Mouse (Mus musculus) heart, embryonic 15.5 days (tissue): ENCODE results near the gene Zfp955a. TPM values are rescaled to one million over a fixed set of nuclear protein-coding genes. Genes with fewer than 3 reads are reported as not detected.

Experiments used
- polyA plus RNA-seq: library from polyadenylated mRNA; unstranded; fragments of >200 nt; fragmentation: Nextera tagmentation; extraction: Ambion mirVana; gene quantifications from 2 replicates; pipeline ENCODE4 v1.2.1, GENCODE M21; 2015

The Zfp955a gene
- polyA plus RNA-seq, 1 experiment from 2014 or later, result 12.6 TPM

Other genes with a start within 250 kb of the Zfp955a start
- 6.0 and 6.2 TPM in 2 replicates for gene Zfp763, start 221.7 kb downstream of the Zfp955a start, polyA plus RNA-seq
- gene 4921501E09Rik, start 187.1 kb downstream of the Zfp955a start, polyA plus RNA-seq, result not detected in 2 replicates
- gene Zfp563, start 165.8 kb downstream of the Zfp955a start, polyA plus RNA-seq, result 4.5 and 4.7 TPM in 2 replicates
- not detected in 2 replicates for gene Morc2b, start 115.5 kb downstream of the Zfp955a start, polyA plus RNA-seq
- gene Olfr55, start 86.7 kb downstream of the Zfp955a start, polyA plus RNA-seq, result not detected in 2 replicates
- not detected in 2 replicates for gene Olfr239, start 63.8 kb downstream of the Zfp955a start, polyA plus RNA-seq
- not detected in 2 replicates for gene Olfr1564, start 33.5 kb downstream of the Zfp955a start, polyA plus RNA-seq
- 0.01 TPM in 1 of 2 replicates, not detected in the other for gene Olfr63, start 9.5 kb upstream of the Zfp955a start, polyA plus RNA-seq
- gene Zfp955b, start 34.4 kb upstream of the Zfp955a start, polyA plus RNA-seq, result 9.3 and 10.3 TPM in 2 replicates
- 4.3 and 5.2 TPM in 2 replicates for gene Zfp81, start 103.7 kb upstream of the Zfp955a start, polyA plus RNA-seq
- 7.5 TPM in 2 replicates for gene Zfp101, start 139.5 kb upstream of the Zfp955a start, polyA plus RNA-seq
- gene Actl9, start 177.8 kb upstream of the Zfp955a start, polyA plus RNA-seq, result not detected in 2 replicates